Mouse (Mus musculus) brain, embryonic 18.5 days (tissue): Measurements from ENCODE around the gene Mdga2.

ENCODE experiments used
- DNase-seq: peaks from one replicate; pipeline ENCODE4 v3.0.0-alpha.2; 2012; ENCODE audit warnings: low read depth, low spot score

Gene Mdga2

DNA sequence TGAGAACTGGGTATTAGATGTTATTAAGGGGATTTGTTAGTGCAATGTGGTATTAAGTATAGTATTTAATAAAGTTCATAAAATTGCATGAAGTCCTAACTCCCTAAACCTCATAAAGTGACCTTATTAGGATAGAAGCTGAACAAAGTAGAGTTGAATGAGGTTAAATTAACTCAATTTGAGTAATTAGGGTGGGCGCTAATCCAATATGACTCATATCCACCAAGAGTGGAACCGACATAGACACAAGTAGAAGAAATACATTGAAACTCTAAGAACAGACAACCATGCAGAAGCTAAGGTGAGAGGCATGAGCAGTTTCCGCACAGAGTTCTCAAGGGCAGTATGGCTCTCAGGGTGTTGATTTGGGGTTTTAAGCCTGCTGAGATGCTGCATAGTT lies 165.7 kb downstream of the Mdga2 start:
- no peak for DNase-seq

DNA sequence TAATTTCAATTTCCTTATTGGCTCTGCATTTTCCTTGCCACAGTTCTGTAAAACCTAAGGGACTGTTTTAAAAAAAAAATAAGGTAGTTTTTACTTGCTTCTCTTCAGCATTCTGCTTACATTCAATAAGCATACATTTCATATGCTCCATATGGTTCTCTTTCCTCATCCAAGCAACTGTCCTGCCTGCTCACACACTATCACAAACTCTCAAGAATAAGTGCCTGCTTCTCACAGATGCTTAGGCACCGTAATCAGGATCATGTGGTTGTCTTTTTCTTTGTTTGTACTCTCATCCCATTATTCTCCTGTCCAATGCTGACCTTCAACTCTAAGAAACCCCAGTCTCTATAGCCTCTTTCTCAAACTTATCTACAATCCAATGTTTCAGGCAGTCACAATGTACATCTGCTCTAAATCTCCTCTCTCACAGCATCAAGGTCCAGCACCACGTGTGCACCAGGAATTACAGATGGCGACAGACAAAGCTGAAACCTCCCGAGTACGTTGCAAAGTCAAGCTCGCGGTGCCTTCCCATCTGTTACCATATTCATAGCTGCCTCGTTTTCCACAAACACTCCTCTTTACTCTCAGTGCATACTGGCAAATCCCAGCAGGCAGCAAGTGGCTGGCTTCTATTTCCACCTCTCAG lies 177.1 kb downstream of the Mdga2 start:
- DNase-seq: peak; percentile 47

DNA sequence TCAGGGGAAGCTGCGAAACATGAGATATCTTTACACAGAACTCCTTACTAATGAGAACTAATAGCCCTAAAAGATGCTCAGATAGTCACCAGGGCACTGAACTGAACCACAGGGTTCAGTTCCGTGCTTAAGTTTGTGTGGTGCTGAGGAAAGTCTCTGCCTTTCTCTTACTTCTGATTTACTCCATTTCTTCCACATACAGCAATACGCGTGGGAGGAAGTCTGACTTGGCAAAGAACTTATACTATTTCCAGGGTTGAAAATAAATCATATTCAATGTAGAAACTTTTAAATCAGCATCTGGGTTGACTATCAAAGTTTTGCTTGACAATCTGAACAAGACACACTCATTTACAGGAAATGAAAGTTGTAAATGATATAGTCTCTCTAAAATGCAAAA lies 180.5 kb downstream of the Mdga2 start:
- DNase-seq: no peak

DNA sequence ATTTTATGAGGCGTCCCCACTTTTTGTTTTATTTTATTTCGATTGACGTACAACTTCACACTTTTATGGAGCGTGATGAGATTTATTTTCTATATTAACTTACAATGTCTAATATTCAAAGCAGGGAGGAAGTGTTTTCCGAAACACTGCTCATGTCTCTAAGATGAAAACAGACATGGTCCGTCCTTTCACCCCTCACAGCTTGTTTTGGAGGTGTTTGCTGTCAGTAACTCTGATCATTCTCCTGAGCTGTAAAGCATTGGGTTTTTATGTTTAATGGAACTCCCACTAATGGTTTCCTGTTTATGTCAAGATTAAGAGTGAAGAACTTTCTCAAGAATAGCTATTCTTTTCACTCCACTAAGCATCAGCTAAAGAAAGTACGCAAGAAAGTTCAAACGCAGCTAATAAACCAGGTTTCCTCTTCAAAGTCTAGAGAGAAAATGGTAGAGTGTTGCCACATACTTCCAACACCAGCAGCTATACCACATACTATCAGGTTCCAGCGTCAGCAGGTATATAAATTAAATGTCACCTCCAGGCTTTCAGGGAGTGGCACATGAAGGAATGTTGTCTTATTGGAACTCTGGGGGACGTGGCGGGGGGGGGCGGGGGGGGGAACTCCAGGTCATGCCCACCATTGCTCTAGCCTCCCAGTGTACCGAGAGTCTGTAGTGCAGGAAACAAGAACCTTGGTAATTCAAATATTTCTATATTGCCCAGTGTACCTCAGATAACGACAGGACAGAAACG lies 186.7 kb downstream of the Mdga2 start:
- DNase-seq: no peak

- DNase-seq: no peak
Observed at GRCm38 (mm10) chr12:67017192-67017591, 205.2 kb downstream of the Mdga2 start.

DNA sequence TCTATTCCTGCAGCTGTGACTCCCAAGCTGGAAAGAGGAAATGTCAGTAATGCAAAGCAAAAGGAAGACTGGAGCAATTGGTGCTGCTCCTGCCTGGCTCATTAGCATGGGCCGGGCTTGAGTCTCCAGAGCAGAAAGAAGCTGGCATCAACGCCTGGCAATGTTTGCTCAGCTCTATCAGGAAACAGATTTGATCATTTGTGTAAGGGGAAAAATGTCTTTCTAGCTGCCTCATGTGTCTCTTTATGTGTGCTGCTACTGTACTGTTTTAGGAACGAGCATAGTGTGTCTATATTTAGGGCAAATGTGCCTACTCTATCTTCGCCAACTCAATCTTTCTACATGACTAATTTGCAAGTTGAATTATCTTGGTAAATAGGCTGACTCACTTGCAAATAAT lies 211.0 kb downstream of the Mdga2 start:
- peak; percentile 50 for DNase-seq

GRCm38 (mm10) chr12:67010318-67010717 lies 212.0 kb downstream of the Mdga2 start:
- no peak for DNase-seq

- no peak for DNase-seq
Observed at GRCm38 (mm10) chr12:67009191-67009590, 213.2 kb downstream of the Mdga2 start.

DNA sequence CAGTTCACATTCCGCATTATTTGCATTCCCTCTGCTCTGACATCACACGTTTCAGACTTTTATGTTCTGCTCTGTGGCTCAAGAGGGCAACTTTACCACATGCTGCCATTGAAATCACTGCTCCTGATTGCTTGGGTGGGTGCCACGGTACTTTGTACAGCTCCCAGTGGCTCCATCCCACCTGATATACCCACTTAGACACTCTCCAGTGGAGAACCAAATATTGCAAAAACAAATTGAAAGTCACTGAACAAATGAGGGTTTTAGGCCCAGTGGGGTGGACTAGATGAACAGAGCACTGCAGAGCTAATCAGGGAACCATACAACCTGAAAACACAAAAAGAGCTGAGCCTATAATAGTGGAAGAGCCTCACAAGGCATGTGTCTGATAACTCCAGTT lies 268.2 kb downstream of the Mdga2 start:
- DNase-seq: no peak

DNA sequence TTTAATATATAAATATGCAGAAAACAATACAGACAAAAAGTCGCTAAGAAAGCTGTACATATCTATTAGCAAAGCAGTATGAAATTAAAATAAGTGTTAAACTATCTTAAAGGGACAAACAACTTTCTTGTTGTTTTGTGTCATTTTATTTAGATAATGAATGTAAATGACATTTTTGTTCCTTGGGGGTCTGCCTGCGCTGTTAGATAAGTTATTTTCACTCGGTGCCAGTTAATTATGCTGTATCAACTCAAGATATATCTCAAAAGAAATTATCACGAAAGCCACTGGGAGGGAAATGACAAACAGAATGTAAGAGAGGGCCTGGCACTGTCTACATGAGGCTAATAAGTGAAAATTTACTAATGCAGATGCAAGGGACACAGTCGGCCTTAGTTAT lies 306.6 kb downstream of the Mdga2 start:
- DNase-seq: no peak

DNA sequence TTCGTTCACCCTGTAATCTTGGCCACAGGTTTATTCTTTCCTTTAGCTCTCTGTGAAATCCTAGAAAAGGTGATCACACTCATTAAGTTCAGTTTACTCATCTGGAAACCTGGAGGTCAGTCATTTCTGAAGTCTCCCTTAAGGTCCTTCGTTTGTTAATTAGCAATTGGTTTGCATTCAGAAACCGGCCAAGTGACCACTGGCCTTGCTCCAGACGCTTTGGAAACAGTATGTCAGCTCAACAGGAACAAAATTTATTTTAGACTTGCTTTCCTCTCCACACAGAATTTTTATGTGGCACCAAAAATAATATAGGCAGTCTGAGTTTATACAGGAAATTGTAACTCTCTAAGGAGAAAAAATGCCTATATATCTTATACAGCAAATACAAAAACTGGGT lies 323.0 kb downstream of the Mdga2 start:
- no peak for DNase-seq

GRCm38 (mm10) chr12:66896790-66897189 lies 325.6 kb downstream of the Mdga2 start:
- DNase-seq: no peak

GRCm38 (mm10) chr12:66890296-66890695 lies 332.1 kb downstream of the Mdga2 start:
- DNase-seq: no peak

GRCm38 (mm10) chr12:66889276-66889675 lies 333.1 kb downstream of the Mdga2 start:
- peak; percentile 37 for DNase-seq

DNA sequence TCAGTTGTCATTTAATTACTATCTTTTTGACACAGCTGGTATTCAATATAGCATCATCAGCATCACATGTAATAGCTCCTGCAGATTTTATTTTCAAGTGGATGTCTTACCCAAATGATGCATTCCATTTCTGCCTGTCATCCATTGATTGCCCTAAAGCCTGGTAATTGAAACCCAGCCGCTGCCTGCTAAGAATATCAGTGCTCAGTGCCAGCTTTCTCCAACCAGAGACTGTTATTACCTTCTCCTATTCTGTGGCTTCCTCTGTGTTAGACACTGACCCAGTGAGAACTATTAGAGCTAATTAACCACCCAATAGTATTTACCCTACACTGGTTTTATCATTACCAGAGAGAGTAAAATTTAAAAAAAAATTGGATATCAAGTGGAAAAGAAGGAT lies 333.7 kb downstream of the Mdga2 start:
- no peak for DNase-seq

DNA sequence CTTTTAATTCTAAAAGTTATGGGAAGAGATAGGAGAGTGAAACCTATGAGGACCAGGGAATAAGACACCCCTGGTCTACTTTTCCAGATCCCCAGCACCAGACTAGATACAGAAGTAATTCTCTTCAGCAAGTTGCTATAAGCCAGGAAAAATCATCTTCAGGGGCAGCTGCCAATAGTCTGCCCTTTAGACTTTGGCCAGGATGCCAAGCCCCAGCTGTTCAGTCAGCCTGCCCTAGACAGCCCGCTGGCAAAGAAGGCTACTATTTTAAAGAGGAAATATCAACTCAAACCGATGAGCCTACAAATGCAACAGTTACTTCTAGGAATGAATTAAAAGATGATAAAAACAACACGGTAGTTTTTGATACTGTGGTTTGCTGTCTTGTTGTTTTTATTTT lies 356.1 kb downstream of the Mdga2 start:
- no peak for DNase-seq

- no peak for DNase-seq
Observed at GRCm38 (mm10) chr12:66853167-66853566, 369.2 kb downstream of the Mdga2 start.

GRCm38 (mm10) chr12:66840336-66840735 lies 382.0 kb downstream of the Mdga2 start:
- no peak for DNase-seq

DNA sequence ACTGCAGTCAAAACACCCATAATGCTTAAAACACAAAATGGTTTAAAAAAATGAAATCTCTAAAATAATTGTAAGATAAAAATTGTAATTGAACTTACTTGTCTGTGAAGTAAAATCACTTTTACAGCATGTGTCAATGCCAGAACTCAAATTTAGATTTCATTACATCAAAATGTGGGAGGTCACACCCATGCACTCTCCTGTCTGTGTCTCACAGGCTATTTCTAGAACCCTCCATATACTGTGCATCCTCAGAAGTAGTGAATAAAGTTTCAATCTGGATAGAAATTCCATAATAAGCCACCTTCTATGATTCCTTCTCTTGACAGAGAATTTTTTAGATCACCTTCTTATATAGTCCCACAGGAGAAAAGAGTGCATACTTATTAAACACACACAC lies 466.7 kb downstream of the Mdga2 start:
- DNase-seq: no peak

DNA sequence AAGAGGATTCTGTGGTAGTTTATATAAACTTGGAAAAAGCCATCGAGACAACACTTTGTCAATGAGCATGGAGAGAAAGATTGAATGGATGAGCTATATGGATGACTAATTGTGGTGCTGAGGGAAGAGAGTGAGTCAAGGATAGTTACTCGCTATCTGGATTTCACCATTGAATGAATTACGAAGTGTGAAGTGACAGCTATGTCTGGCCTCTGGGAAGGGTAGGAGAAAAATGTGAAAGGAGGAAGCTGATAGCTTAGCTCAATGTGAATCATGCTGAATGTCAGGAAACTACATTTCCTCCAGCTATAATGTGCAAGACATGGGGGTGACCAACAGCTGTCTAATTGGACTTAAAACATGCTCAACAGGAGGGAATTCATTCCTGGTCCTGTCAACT lies 487.8 kb downstream of the Mdga2 start:
- no peak for DNase-seq

DNA sequence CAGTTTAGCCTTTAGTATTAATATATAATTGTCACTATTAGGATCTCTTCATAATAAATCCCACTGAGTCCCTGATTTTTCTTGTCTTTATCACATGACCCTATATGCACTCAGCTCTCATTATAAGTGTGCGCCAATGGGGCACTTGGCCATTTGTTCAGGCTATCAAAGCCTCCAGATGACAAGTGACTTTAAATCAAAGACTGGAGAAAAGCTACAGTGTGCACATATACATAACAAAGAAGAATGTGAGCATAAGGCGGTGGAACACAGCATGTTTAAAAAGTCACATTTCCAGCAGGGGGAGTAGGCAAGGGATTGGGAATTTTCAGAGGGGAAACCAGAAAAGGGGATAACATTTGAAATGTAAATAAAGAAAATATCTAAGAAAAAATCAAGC lies 497.9 kb downstream of the Mdga2 start:
- DNase-seq: no peak

GRCm38 (mm10) chr12:66708334-66708733 lies 514.0 kb downstream of the Mdga2 start:
- no peak for DNase-seq

GRCm38 (mm10) chr12:66707431-66707830 lies 514.9 kb downstream of the Mdga2 start:
- DNase-seq: no peak
